Mouse (Mus musculus) naive thymus-derived CD4-positive, alpha-beta T cell, adult 5 months (primary cell): ENCODE measurements around the gene Papss1. TPM values are rescaled to one million over a fixed set of nuclear protein-coding genes. Genes with fewer than 3 reads are reported as not detected.

Experiments used
- polyA plus RNA-seq: library from polyadenylated mRNA; unstranded; fragments of 100-300 nt; shearing (Covaris generic); gene quantifications from one replicate; pipeline ENCODE4 v1.2.1, GENCODE M21; 2017

The Papss1 gene
- 22.7 TPM for polyA plus RNA-seq

GRCm38 (mm10) chr3:131564430-131565256 is at the start of gene Papss1:
TSS of gene Papss1 (plus strand) at chr3:131564768.

Other genes starting within 250 kb of the Papss1 start
- gene Sgms2, start 73.4 kb upstream of the Papss1 start, polyA plus RNA-seq, result 0.07 TPM